Mouse (Mus musculus) CD4-positive, CD25-positive, alpha-beta regulatory T cell (primary cell): ENCODE data around the gene Lrrc55. TPM values are rescaled to one million over a fixed set of nuclear protein-coding genes. Genes with fewer than 3 reads are reported as not detected.

ENCODE experiments used
- polyA plus RNA-seq: library from polyadenylated mRNA; unstranded; fragments of 100-300 nt; shearing (Covaris generic); gene quantifications from one replicate; pipeline ENCODE4 v1.2.1, GENCODE M21; 2017

Lrrc55 gene
- not detected for polyA plus RNA-seq

GRCm38 (mm10) chr2:85196901-85197300, at the start of gene Lrrc55:
Lrrc55 (minus strand) TSS chr2:85197197.

DNA sequence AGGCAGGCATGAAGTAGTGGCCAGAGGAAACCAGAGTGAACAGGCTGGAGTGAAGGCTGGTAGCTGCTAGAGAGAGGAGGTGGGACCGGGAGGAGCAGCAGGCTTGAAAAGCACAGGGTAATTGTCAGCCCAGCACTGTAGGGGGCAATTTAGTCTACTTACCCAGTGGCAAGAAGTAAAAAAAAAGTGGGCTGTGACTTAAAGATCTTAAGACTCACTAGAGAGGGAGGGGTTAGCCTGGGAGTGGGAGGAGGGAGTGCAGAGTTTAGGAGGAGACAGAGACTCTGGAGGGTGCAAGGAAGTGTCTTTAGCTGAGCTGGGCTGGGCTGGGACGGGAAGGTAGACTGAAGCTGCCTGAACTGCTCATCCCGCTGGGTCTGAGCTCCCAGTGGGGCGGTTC, 60.9 kb downstream of the Lrrc55 start, which contains the start of gene Aplnr:
Gene Aplnr (plus strand): TSS at position 137 of the 400 bp plus-strand sequence.

Other genes with a start within 250 kb of the Lrrc55 start
- not detected for gene Prg2, start 216.7 kb downstream of the Lrrc55 start, polyA plus RNA-seq
- 0.26 TPM for gene Prg3, start 209.0 kb downstream of the Lrrc55 start, polyA plus RNA-seq
- 203 TPM for gene Ssrp1, start 160.0 kb downstream of the Lrrc55 start, polyA plus RNA-seq
- 0.55 TPM for gene P2rx3, start 159.7 kb downstream of the Lrrc55 start, polyA plus RNA-seq
- gene Tnks1bp1, start 149.2 kb downstream of the Lrrc55 start, polyA plus RNA-seq = 17.8 TPM
- not detected for gene Aplnr, start 61.0 kb downstream of the Lrrc55 start, polyA plus RNA-seq
- gene Olfr987, start 142.1 kb upstream of the Lrrc55 start, polyA plus RNA-seq = not detected
- not detected for gene Olfr988, start 166.0 kb upstream of the Lrrc55 start, polyA plus RNA-seq
- not detected for gene Olfr992, start 212.3 kb upstream of the Lrrc55 start, polyA plus RNA-seq
- not detected for gene Olfr993, start 217.7 kb upstream of the Lrrc55 start, polyA plus RNA-seq
- not detected for gene Olfr994, start 239.3 kb upstream of the Lrrc55 start, polyA plus RNA-seq
- not detected for gene Olfr995, start 246.4 kb upstream of the Lrrc55 start, polyA plus RNA-seq